Mouse (Mus musculus) kidney, postnatal 4 days (tissue): ENCODE results near the gene Izumo4.

Source experiments
- DNase-seq, 2 experiments: peaks; one replicate each; pipeline ENCODE4 v3.0.0; 2021; ENCODE audit warnings: mixed read lengths in 2 of 2

The Izumo4 gene

DNA sequence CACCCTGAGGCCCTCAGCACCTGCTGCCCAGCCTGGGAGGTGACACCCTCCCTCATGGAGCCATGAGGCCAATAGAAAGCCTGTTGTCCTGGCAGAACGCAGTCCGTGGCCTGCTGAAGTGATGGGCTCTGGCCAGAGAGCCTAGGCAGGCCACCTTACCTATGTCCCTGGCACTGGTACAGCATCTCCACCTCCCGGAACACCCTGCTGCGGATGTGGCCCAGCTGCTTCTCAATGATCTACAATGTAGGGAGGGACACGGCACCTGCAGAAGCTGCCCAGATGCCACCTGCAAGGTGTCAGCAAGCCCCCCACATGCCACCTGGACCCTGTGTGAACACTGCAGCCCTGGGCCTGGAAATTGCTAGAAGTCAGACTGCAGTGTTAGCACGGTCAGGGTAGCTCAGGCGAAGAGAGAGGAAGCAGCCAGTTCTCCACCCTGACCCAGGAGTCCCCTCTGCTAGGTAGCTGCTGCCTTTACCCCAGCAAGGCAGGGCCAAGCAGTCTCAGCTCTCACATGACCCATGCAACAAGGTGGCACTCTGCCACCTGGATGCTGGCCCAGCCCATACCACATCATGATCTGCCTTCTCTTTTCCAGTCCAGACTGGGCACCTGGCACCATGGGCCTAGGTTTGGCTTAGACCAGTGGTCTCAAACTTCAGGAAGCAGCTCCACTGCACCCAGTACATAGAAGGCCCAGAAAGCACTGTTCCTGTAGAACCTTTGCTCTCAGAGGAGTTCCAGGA is 32.1 kb upstream of the Izumo4 start:
- peak; percentile 62 to 78 for DNase-seq

DNA sequence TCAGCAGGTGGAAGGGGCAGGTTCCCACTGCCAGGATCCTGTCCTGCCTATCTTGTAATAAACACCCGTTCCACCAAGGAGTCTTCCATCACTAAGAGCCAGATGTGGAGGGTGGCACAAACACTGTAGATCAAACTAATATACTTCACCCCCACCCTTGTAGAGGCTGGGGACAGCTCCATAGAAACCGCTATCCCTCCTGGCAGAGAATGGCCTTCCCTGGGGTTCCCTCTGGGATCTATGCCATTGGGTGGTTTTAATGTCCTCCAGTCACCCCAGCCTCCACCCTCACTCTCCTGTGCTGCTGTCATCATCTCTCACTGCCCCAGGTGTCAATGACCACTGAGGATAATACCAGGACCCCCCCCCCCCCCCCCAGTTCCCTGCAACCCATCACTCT is 31.5 kb upstream of the Izumo4 start:
- DNase-seq: no peak

DNA sequence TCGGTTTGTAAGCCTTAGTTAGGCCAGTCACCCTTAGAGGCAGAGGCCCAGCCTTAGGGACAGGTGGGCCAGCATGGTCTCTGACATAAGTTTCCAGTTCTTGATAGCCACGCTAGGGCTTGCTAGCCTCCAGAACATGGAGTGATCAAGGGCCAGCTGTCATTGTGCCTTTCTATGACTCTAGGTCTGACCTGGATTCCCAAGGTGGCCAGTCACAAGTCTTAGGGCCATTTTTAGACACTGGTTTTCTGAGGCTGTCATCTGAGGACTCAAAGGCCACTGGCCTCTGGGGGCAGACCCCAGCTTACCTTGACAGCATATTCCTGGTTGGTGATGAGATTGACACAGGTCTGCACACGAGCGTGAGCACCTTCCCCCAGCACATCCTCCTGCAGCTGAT is 30.7 kb upstream of the Izumo4 start:
- no peak for DNase-seq

DNA sequence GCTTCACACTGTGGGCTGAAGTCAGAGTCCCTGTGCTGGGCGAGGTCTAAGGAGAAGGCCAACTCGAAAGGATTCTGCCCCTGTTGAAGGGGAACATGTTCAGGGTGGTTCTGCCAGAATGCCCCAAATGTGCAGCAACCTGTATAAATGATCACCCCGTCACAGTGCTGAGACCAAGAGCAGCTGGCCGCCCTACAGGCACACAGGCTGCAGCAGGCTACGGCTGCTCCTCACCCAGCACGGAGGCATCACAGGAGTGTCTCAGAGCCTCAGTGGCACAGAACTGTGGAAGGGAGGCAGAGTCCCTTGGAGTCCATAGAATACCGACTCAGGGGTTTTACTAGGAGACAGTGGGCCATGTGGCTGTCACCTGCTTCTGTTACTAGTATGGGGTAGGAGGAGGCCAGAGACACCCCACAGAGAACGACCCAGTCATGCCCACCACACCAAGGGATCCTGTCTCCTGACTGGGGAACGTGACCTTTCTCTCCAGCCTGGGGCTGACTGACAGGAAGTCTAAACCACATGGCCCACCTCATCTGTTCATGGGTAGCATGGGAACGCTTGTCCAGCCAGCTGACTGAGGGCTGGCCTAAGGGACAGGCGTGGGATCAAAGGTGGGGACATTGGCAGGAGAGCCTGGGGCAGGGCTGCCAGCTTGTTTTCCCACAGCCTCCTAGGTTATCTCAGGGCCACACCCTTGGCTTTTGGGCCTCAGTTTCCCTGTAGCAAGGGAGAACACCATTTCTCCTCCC is 29.9 kb upstream of the Izumo4 start:
- DNase-seq: no peak

DNA sequence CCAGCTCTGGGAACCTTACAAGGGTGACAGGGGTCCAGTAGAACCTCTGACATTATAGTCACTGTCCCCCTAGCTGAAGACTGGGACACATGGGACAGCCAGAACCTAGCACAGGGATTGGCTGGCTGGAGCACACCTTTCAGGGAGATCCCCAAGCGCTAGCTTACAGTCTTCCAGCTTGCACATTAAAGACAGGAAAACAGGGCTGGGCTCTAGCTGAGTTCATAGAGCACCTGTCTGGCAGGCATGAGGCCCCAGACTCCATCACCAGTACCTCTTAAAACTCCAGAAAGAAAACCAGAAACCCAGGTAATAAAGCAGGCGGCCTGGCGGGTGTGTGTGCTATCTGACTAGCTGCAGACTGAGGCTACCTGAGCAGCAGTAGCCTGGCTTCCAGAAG is 28.3 kb upstream of the Izumo4 start:
- no peak for DNase-seq

DNA sequence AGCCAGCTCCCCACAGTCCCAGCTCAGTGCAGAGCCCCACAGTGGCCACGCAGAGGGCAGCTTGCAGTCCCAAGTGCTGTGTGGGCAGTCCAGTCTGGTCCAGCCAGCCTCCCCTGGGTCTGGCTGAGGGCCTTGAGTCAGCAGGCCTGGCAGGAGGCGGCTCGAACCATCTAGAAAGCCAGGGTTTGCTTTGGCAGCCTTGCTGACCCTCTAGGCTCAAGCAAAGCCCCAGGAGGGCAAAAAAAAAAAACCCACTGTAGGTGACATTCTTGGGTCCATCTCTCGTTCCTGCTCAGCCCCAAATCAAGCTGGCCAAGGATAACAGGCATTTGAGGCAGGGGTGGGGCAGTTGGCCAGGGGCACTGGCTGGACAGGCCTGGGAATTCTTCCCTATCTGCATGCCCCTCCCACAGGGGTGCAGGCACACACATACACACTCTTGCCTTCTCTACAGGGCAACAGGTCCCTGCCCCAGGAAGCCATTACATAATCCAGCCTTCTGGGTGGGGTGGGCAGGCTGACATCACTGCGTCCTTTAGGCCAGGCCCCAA is 27.7 kb upstream of the Izumo4 start:
- DNase-seq: peak; percentile 41 to 61

DNA sequence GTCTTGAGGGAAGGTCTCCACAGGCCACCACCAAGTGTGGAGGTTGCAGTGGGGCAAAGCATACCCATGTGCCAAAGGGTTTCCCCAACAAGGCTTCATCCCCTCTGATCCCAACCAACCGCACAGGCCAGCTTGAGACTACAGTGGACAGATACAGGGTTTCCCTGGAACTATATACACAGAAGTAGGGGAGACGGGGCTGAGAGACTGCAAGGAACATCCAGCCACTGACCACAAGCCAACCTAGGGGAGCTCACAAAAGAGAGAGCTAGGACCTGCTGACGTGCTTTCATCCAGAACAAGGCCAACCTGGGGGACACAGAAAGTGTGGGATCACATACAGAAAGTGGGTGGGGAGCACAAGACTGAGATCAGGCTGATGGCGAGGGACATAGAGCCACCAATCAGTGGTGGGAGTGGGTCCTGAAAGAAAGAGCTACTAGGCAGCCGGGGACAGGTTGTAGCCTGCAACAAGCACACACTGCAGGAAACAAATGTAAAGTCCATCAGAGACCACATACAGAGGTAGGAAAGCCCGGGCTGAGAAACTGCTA is 27.1 kb upstream of the Izumo4 start:
- DNase-seq: no peak

DNA sequence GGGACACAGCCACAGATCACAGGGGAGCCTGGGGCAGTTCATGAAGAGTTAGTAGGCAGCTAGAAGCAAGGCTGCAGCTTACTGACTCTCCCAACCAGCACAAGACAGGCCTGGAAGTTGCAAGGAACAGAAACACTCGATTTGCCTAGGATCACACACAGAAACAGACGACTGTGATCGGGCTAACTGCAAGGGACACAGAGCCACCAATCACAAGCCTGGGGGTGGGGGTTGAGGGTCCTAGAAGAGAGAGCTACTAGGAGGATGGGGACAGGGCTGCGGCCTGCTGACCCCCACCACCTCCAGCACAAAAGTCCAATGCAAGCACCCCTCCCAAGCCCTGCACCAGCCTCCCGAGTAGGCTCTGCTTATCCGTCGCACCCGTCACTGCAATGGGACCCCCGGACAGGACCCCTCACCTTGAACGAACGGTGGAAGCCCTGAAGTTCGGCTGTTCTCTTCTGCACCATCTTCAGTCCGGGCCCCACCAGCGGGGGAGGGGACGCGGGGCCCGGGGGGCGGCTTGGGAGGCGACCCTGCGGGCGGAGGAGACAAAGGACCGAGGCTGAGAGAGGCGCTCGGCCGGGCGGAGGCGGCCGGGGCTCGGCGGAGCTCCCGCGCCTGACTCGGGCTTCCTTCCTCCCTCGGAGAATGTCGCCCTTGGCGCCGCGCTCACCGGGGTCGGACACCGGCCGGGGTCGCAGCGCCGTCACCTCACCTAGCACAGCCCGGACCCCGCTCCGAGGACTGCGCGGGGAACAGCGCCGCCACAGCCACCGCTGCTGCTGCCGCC is 26.4 kb upstream of the Izumo4 start:
- peak in 1 of 2 experiments; percentile 48 for DNase-seq

DNA sequence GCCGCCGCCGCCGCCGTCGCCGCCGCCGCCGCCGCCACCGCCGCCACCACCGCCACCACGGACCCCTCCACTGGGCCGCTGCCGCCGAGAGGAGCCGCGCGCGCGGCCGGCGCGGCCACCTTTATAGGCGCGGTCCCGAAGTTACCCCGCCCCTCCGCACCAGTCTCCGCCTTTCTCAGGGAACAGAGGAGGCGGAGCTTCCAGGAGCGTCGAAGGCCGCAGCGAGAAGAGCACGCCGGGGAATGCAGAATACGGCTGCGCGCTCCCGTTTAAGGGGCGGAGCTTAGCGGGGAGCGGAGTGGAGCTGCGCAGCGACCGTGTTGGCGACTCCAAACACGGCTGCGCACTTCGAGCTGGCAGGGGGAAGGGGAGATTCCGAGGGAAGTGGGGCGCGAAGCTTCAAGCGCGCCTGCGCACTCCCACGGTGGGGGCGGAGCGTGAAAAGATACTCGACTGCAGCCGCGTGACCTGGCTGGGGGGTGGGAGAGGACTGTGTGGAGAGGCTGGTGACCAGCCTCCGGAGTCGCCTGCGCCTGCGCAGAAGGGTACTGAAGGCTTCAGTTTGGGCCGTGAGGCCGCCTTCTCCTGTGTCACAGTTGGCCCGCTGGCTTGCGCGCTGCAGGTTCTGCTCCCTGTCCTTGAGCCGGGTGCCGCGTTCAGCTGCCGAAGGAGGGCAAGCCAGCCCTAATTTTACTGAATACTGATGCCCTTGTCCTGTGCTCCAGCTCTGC is 25.6 kb upstream of the Izumo4 start:
- DNase-seq: peak; percentile 100

DNA sequence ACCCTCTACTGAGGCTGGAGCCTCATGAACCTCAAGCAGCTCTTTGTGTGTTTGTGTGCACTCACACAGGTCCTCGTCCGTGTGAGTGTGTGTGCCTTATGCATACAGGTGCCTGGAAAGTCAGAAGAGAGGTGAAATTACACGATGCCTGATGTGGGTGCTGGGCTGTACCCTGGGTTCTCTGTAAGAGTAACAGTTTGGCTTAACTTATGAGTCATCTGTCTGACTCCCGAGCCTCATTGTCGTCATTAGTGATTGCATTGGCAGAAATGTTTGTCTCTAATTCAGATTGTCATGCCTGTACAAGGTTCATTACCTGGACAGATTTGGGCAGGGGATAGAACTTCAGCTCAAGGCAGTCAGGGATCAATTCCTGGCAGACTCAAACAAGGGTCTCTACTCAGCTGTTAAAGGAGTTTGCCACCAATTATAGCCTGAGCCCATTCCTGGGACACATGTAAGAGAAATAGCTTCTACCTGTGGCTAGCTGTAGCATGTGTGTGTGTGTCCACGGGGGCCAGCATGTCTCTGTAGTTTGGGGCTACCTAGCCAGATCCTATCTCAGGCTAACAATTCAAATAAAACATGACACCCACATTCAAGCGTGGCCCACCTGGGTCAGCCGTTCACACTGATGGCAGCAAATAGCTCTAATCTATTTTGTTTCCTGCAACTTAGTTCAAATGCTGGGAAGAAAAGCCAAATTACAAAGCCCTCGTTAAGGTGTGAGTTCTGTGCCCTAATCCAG is 24.7 kb upstream of the Izumo4 start:
- peak; percentile 23 to 34 for DNase-seq

DNA sequence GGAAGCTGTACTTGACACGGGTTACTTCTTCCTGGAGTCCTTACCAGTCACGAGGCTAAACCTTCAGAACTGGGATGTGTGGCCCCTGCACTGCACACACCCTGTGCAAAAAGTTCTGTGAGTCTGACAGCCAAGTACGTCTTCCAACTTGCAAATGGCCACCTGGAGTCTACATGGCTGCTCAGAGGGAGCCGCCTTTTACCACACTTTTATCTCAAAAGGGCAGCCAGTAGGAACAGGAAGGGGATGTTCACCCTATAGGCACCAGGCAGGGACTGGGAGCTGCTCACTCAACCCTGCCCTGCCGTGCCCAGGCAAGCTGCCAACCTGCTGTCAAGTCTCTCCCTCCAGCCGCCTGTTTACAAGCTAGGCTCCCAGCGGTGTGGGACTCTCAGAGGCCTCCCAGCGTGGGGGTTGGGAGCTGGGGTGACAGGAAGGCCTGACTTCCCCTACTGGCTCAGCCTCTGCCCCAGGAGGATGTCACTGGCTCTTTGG is 24.0 kb upstream of the Izumo4 start, which contains the start of gene Mknk2:
TSS of gene Mknk2 (minus strand) at position 171 of the 495 bp plus-strand sequence.
- DNase-seq: peak; percentile 97 to 99

DNA sequence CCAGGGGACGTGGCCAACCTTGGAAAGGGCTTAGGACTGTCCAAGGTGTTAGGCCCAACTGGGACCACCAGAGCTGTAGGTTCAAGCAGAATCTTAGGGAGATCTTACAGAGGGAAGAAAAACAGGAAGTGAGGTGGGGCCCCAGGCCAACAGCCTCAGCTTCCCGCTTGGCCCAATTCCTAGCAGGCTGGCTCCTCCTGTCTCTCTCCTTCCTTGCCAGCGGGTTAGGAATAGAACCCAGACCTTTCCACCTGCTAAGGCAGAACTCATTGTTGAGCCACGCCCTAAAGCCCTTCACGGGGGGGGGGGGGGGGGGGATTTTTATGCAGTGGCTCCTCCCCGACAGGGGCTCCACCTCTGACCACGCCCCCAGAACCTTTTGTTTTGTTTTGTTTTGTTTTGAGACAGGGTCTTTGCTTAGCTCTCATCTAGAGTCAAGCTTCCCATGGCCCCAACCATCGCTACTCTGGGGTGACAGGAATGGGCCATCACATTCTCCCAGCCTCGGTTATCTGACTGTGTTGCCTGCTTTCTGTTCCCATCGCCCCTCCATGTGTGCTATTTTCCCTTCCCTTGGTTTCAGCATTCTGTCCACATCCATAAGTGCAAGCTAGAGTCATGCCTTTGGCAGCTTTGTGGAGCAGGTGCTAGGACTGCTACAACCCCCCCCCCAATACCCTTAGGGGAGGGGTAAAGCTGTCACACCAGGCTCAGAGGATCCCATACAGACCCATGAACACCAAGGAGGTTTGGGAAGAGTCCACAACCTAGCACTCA is 23.2 kb upstream of the Izumo4 start:
- peak; percentile 57 to 75 for DNase-seq

DNA sequence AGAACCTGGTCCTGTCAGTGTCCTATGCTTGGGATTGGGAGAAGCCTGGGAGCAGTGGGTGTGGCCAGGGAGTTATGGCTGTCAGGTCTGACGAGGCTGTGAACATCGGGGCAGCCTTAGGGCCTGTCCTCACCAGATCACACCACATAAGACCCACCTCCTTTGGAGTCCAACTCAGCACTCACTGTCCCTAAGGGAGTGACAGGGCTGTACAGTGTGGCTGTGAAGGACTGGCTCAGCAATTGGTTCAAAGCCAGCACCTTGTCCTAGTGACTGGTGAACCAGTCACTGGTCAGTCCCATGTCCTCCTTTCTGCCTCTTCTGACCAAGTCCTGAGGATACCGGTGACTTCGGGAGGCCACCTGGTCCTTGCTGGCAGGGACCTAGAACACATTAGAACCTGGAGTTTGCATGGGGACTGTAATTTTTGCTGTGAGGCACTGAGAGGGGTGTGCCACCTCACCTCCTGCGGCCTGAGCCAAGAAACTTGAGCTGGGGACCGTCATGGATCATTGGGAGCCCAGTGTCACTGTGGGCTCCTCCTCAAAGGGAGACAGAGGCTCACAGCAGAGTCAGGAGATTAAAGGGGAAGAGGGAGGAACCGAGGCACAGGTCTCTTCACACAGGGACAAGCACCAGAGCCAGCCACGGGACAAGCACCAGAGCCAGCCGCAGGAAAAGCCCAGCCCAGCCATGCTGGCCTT is 22.3 kb upstream of the Izumo4 start:
- DNase-seq: peak; percentile 35 to 49

DNA sequence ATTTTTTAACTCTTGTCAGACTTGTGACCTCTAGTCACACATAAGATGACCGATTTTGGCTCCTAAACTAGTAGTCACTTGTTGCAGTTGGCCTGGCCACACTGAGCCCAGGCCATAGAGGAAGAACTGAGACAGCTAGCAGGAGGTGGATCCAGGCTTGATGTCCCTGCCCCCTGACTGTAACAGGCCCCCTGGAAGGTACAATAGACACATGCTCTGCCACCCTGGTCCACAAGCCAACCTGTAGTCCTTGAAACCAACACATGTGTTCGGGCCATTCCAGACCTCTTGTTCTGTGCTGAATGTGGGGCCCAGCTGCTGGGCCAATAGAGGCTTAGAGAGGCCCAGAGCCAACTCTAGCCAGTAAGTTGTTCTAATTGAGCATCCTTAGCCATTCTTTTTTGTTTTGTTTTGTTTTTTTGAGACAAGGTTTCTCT is 21.7 kb upstream of the Izumo4 start:
- DNase-seq: no peak

DNA sequence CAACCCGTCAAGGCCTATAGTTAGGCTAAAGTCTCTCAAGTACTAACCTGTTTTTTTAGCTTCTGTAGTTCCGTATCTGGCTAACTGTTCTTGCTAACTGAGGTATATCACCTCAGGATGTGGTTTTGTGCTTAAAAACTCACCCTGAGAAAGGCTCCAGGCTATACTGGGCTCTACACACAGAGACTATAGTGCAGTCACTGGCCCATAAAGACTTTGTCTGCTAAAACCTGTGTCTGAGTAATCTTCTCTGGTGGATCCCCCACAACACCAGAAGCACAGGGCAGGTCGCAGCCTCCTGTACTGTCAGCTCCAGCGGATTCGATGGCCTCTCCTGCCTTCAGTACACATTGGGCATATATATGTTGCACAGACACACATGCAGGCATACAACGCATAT is 20.0 kb upstream of the Izumo4 start:
- no peak for DNase-seq

DNA sequence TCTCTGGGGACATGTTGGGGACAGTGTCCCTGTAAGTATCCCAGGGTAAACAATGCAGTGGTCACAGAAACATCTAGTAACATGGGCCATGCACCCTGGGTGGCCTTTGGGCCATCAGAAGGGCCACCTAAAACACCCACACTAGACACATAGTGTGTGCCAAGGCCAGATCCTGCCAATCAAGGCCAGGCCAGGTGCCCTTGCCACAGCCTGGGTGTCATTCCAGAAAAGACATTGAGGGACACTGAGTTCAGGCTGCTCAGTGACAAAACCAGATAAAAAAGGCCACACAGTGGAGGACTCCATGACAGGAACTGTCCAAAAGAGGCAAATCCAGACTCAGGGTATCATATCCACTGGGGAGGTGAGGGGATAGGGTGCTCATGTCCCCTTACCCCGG is 18.3 kb upstream of the Izumo4 start:
- no peak for DNase-seq

DNA sequence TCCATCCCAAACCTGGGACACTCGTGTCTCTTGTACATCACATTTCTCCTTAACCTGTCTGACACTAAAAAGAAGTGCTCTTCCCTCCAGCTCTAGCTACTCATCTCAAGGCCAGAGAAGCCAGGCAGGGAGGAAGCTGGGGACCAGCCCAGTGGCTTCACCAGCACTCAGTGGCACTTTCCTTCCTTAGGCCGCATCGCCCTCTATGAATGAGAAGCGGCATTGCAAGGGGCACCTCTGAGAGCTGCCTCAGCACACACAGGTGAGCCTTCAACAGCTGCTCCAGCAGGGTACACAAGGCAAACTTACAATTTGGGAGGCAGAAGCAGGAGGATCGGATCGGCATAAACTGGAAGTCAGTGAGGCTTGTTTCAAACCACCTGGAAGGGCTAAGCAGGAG is 17.8 kb upstream of the Izumo4 start:
- peak; percentile 78 to 86 for DNase-seq

DNA sequence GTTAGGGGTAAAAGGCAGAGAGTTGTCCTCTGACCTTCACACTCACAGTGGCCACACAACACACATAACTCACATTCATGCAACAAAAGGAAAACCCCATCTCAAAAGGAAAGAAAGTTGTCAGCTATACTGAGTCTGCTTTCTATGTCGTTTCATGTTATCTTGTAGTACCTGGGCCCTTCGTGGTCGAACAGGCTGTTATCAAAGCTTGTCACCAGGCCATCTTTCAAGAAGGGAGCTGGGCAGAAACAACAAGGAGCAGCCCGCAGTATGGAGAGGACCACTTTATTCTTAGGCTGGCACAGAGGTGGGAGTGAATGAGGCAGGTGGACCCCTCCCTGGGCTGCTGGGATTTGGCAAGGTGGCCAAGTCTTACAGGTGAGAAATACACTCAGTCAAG is 17.0 kb upstream of the Izumo4 start:
- DNase-seq: no peak

DNA sequence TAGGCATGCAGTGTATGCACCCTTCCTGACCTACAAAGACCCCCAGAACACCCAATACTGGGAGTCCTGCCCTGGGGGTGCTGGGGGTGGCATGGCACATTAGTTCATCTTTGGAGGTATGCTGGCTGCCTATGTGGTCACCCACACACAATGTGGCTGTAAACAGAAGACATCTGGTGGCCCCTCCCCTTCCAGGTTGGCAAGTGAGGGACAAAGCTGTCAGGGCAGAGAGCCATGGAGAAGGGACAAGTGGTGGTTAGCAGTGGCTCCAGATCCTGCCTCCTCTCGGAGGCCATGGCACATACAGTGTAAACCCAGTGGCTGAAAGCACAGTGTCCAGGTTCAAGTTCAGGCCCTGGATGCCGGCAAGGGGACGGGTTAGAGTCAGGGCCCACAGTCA is 15.4 kb upstream of the Izumo4 start:
- no peak for DNase-seq

DNA sequence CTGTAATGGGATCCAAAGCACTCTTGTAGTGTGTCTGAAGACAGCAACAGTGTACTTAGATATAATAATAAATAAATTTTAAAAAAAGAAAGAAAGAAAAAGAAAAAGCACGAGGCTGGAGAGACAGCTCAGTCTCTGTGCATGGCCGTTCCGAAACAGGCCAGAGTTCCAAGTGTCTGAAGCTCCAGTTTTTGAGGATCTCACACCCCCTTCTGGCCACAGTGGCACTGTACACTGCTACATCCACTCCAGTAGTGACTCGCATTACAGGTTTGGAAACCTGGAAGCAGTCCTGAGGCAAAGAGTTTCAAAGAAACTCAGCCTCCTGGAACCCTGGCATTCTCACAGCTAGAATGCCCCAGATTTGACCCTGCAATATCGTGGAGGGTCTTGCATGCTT is 14.1 kb upstream of the Izumo4 start:
- peak; percentile 81 to 89 for DNase-seq
